Mouse (Mus musculus) forebrain, embryonic 15.5 days (tissue): ENCODE data around the gene Actg1. TPM values are rescaled to one million over a fixed set of nuclear protein-coding genes. Genes with fewer than 3 reads are reported as not detected.

ENCODE experiments used
- ATAC-seq: fragments of 200-750 bp; cut with Nextera tagmentation; replicated peaks from 2 replicates; pipeline ENCODE4 v1.8.0; 2017; ENCODE audit warnings: mild to moderate bottlenecking, moderate TSS enrichment, moderate library complexity
- H3K27ac ChIP-seq: fragments of 300-500 bp; sonication (generic); replicated peaks from 2 replicates; pipeline ENCODE4 v1.5.1; 2015; ENCODE audit warnings: mild to moderate bottlenecking, inconsistent platforms
- H3K27me3 ChIP-seq: fragments of 300-500 bp; sonication (generic); 2 replicates; pipeline ENCODE4 v1.6.1; 2015; ENCODE audit warnings: inconsistent platforms
- H3K36me3 ChIP-seq: fragments of 300-500 bp; sonication (generic); 2 replicates; pipeline ENCODE4 v1.6.1; 2015; ENCODE audit warnings: mild to moderate bottlenecking, inconsistent platforms
- H3K4me1 ChIP-seq: fragments of 300-500 bp; sonication (generic); 2 replicates; pipeline ENCODE4 v1.6.1; 2015; ENCODE audit warnings: inconsistent platforms
- H3K4me2 ChIP-seq: fragments of 300-500 bp; sonication (generic); replicated peaks from 2 replicates; pipeline ENCODE4 v1.6.1; 2015; ENCODE audit warnings: mild to moderate bottlenecking, inconsistent platforms
- H3K4me3 ChIP-seq: fragments of 300-500 bp; sonication (generic); 2 replicates; pipeline ENCODE4 v1.5.1; 2015; ENCODE audit warnings: mild to moderate bottlenecking, inconsistent platforms
- H3K9ac ChIP-seq: fragments of 300-500 bp; sonication (generic); replicated peaks from 2 replicates; pipeline ENCODE4 v1.6.1; 2015; ENCODE audit warnings: mild to moderate bottlenecking, inconsistent platforms
- H3K9me3 ChIP-seq: fragments of 300-500 bp; sonication (generic); 2 replicates; pipeline ENCODE4 v1.6.1; 2016; ENCODE audit warnings: inconsistent platforms
- WGBS: fragments of 180-500 bp; shearing (Covaris S2); methylation state at CpG from one replicate; pipeline ENCODE4 v1.1.7; 2015; ENCODE audit warnings: mixed read lengths; 5-methylcytosine and 5-hydroxymethylcytosine counted together
- polyA plus RNA-seq: library from polyadenylated mRNA; unstranded; fragments of >200 nt; fragmentation: Nextera tagmentation; extraction: Ambion mirVana; gene quantifications from 2 replicates; pipeline ENCODE4 v1.2.1, GENCODE M21; 2015

Actg1 gene
- polyA plus RNA-seq: 3,835 and 3,917 TPM in 2 replicates

GRCm38 (mm10) chr11:120347791-120348683 is at the start of gene Actg1:
TSS of gene Actg1 (minus strand) at chr11:120348542.
- no peaks in the 10 kb centered on the region for H3K27me3 ChIP-seq
- ATAC-seq: peak; percentile 84
- peak within 1 kb of the TSS; percentile 100 for H3K4me3 ChIP-seq
- H3K36me3 ChIP-seq: peaks cover 14% of the 10 kb centered on the region
- peak within 1 kb of the TSS; percentile 100 for H3K9ac ChIP-seq
- WGBS: 2% methylated on average over 91 of the region's 103 CpGs
- H3K9me3 ChIP-seq: no peaks in the 10 kb centered on the region
- H3K4me1 ChIP-seq: peaks cover 48% of the 10 kb centered on the region
- peak within 1 kb of the TSS; percentile 96 for H3K4me2 ChIP-seq
- H3K27ac ChIP-seq: peak within 1 kb of the TSS; percentile 98

GRCm38 (mm10) chr11:120397602-120398001 is 49.3 kb upstream of the Actg1 start:
- Histone ChIP-seq H3K4me3 (no peak overlapping the region), H3K9ac (no peak overlapping the region), H3K27me3 (no peaks in the 10 kb centered on the region), H3K4me2 (no peak overlapping the region), H3K36me3 (peaks cover 55% of the 10 kb centered on the region), H3K4me1 (no peaks in the 10 kb centered on the region), H3K9me3 (no peaks in the 10 kb centered on the region), H3K27ac (no peak overlapping the region)
- ATAC-seq: no peak
- 86% methylated on average over 2 of the region's 2 CpGs for WGBS

- H3K27ac ChIP-seq: no peak overlapping the region
- no peak overlapping the region for H3K9ac ChIP-seq
- H3K4me3 ChIP-seq: no peak overlapping the region
- no peaks in the 10 kb centered on the region for H3K4me1 ChIP-seq
- H3K36me3 ChIP-seq: peaks cover 43% of the 10 kb centered on the region
- no peaks in the 10 kb centered on the region for H3K27me3 ChIP-seq
- no peaks in the 10 kb centered on the region for H3K9me3 ChIP-seq
- H3K4me2 ChIP-seq: no peak overlapping the region
- no peak for ATAC-seq
- 87% methylated on average over 4 of the region's 4 CpGs for WGBS
Observed at GRCm38 (mm10) chr11:120395661-120396060, 47.3 kb upstream of the Actg1 start.

- peaks cover 58% of the 10 kb centered on the region for H3K36me3 ChIP-seq
- H3K27me3 ChIP-seq: no peaks in the 10 kb centered on the region
- ATAC-seq: no peak
- H3K4me3 ChIP-seq: no peak overlapping the region
- no peak overlapping the region for H3K9ac ChIP-seq
- no peak overlapping the region for H3K4me2 ChIP-seq
- H3K9me3 ChIP-seq: no peaks in the 10 kb centered on the region
- no peak overlapping the region for H3K27ac ChIP-seq
- no peaks in the 10 kb centered on the region for H3K4me1 ChIP-seq
- WGBS: 95% methylated on average over 9 of the region's 9 CpGs
Observed at GRCm38 (mm10) chr11:120388580-120388979, 40.2 kb upstream of the Actg1 start.

- Histone ChIP-seq H3K4me1 (no peaks in the 10 kb centered on the region), H3K27ac (no peak overlapping the region), H3K4me2 (no peak overlapping the region), H3K4me3 (no peak overlapping the region), H3K36me3 (peaks cover 64% of the 10 kb centered on the region), H3K27me3 (no peaks in the 10 kb centered on the region), H3K9me3 (no peaks in the 10 kb centered on the region), H3K9ac (no peak overlapping the region)
- WGBS: 74% methylated on average over 2 of the region's 2 CpGs
- ATAC-seq: no peak
Observed at GRCm38 (mm10) chr11:120387157-120387556, 38.8 kb upstream of the Actg1 start.

GRCm38 (mm10) chr11:120386632-120387031 is 38.3 kb upstream of the Actg1 start:
- 96% methylated on average over 6 of the region's 6 CpGs for WGBS
- H3K4me3 ChIP-seq: no peak overlapping the region
- H3K27ac ChIP-seq: no peak overlapping the region
- ATAC-seq: no peak
- H3K4me2 ChIP-seq: no peak overlapping the region
- peaks cover 69% of the 10 kb centered on the region for H3K36me3 ChIP-seq
- H3K4me1 ChIP-seq: no peaks in the 10 kb centered on the region
- H3K27me3 ChIP-seq: no peaks in the 10 kb centered on the region
- no peaks in the 10 kb centered on the region for H3K9me3 ChIP-seq
- no peak overlapping the region for H3K9ac ChIP-seq

- WGBS: 92% methylated on average over 9 of the region's 9 CpGs
- Histone ChIP-seq H3K4me2 (no peak overlapping the region), H3K9ac (no peak overlapping the region), H3K27me3 (no peaks in the 10 kb centered on the region), H3K27ac (no peak overlapping the region), H3K36me3 (peaks cover 64% of the 10 kb centered on the region), H3K4me3 (no peak overlapping the region), H3K4me1 (peaks cover 11% of the 10 kb centered on the region), H3K9me3 (no peaks in the 10 kb centered on the region)
- no peak for ATAC-seq
Observed at GRCm38 (mm10) chr11:120382509-120382908, 34.2 kb upstream of the Actg1 start.

GRCm38 (mm10) chr11:120381157-120381556 is 32.8 kb upstream of the Actg1 start:
- Histone ChIP-seq H3K9me3 (no peaks in the 10 kb centered on the region), H3K9ac (no peak overlapping the region), H3K27me3 (no peaks in the 10 kb centered on the region), H3K27ac (no peak overlapping the region), H3K36me3 (peaks cover 60% of the 10 kb centered on the region), H3K4me1 (peaks cover 22% of the 10 kb centered on the region), H3K4me3 (no peak overlapping the region), H3K4me2 (no peak overlapping the region)
- WGBS: 92% methylated on average over 4 of the region's 4 CpGs
- ATAC-seq: no peak

GRCm38 (mm10) chr11:120380271-120380670 is 31.9 kb upstream of the Actg1 start:
- Histone ChIP-seq H3K4me3 (no peak overlapping the region), H3K9ac (no peak overlapping the region), H3K4me2 (no peak overlapping the region), H3K36me3 (peaks cover 57% of the 10 kb centered on the region), H3K27me3 (no peaks in the 10 kb centered on the region), H3K27ac (no peak overlapping the region), H3K4me1 (peaks cover 22% of the 10 kb centered on the region), H3K9me3 (no peaks in the 10 kb centered on the region)
- no peak for ATAC-seq
- 96% methylated on average over 3 of the region's 3 CpGs for WGBS

GRCm38 (mm10) chr11:120378611-120379540 is 30.5 kb upstream of the Actg1 start, which contains the start of gene Faap100:
TSS of gene Faap100 (minus strand) at chr11:120378764.
- peak; percentile 87 for ATAC-seq
- Histone ChIP-seq H3K4me3 (peak within 1 kb of the TSS; percentile 93), H3K27ac (peak within 1 kb of the TSS; percentile 59), H3K4me2 (peak within 1 kb of the TSS; percentile 96), H3K36me3 (peaks cover 59% of the 10 kb centered on the region), H3K27me3 (no peaks in the 10 kb centered on the region), H3K4me1 (peaks cover 24% of the 10 kb centered on the region), H3K9me3 (no peaks in the 10 kb centered on the region), H3K9ac (peak within 1 kb of the TSS; percentile 87)
- WGBS: 9% methylated on average over 54 of the region's 54 CpGs

- Histone ChIP-seq H3K4me1 (peaks cover 27% of the 10 kb centered on the region), H3K9me3 (no peaks in the 10 kb centered on the region), H3K27ac (peak overlapping the region; percentile 59), H3K27me3 (no peaks in the 10 kb centered on the region), H3K9ac (peak overlapping the region; percentile 87), H3K4me2 (peak overlapping the region; percentile 96), H3K4me3 (peak overlapping the region; percentile 93), H3K36me3 (peaks cover 58% of the 10 kb centered on the region)
- 3% methylated on average over 40 of the region's 40 CpGs for WGBS
- peak; percentile 39 for ATAC-seq
Observed at GRCm38 (mm10) chr11:120378031-120378610, 29.8 kb upstream of the Actg1 start.
